Mouse (Mus musculus) mouse trophoblast stem cell (cell line): ENCODE measurements around the gene Hmcn1.

ENCODE experiments used
- in situ Hi-C, 2 experiments: fragments of 300-500 bp; cut with MseI, MboI; formaldehyde crosslinking; loops; 2 replicates in 1 of 2; 3 replicates in 1 of 2; pipeline ENCODE4 v1.15.1; 2025

The Hmcn1 gene

DNA sequence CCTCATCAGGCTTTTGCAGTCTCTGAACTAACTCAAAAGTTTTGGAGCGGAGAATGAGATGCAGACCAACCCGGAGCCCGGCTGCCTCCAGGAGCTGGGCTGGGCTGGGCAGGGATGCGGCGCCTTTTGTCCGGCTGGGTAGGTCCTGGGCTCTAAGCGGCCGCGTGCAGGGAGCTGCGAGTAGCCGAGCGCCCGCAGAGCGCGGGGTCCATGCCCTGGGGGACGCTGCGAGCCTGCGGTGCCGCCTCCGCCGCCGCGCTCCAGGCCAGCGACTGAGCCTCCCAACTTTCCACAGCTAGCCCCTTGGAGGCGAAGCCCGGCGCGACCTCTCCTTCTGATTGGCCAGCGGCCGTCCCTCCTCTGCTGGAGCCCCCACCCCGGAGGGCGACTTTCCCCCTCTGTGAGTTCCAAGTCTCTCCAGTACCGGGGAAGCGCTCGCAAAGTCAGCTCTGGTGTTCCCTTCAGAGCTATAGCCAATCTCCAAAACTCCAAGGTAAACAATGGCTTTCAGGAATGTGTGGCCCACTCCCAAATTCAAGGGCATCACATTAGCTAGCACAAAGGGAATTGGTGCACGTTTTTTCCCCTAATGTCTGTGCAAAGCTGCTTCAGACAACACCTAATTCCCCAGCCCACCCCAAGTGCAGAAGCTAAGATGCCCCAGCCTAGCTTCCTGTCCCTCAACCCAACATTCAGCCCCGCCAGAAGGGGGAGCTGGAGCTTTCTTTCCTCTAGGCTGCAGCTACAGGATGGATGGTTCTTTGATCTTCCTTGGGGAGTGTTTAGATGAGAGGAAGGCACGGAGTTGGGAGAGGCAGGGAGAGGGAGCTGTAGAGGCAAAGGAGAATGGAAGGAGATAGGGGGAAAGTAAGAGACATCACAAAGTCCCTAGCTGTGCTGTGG is at the start of gene Hmcn1:
Hmcn1 (minus strand) TSS at position 274 of the 903 bp plus-strand sequence.
- in situ Hi-C loops, result no loop called here

DNA sequence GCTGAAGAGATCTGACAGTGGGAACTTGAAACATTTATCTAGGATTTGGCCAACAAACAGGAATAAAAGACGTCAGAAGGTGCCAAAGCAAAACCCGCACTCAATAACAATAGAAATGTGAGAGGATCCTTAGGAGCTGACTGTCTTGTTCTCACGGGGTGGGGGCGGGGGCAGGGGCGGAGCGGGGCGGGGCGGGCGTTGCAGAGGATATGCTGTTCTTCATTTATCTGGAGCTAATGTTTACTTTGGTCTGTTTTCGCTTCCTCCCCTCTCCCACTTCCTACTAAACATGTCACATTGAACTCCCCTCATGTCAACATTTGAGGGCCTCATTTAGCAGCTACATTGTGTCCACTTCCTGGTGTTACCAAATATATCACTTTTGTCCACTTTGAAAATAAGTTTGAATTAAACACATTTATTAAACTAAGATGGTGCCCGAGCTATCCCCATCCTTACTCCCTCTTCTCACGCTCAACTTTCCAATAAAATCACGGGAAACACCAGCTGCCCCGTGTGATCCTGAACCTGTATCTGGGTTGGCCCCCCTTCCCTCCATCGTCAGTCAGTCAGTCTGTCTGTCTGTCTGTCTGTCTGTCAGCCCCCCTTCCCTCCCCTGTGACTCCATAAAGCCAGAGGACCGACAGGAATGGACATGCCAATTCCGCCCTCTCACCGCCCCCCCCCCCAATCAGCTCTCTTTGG is 47.9 kb upstream of the Hmcn1 start:
- in situ Hi-C loops, result no loop called here

DNA sequence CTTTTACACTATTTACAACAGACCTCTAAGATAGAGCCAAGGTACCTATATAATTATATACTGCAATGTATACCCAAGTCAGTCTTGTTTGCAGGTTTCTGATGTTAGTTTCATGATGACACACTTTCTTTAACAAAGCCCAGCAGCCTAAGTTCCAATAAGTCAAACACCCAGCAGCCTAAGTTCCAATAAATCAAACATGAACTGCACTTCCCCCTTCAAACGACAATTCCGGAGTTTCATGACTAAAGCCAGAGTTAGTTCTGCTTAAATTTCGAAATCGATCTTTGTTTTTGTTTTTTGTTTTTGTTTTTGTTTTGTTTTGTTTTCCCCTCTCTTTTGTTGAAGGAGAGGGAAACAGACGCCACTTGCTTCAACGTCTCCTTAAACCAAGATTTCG is 47.1 kb upstream of the Hmcn1 start:
- in situ Hi-C loops, result no loop called here

- in situ Hi-C loops, result no loop called here
Measured at GRCm38 (mm10) chr1:151039189-151039588, 46.0 kb upstream of the Hmcn1 start.

DNA sequence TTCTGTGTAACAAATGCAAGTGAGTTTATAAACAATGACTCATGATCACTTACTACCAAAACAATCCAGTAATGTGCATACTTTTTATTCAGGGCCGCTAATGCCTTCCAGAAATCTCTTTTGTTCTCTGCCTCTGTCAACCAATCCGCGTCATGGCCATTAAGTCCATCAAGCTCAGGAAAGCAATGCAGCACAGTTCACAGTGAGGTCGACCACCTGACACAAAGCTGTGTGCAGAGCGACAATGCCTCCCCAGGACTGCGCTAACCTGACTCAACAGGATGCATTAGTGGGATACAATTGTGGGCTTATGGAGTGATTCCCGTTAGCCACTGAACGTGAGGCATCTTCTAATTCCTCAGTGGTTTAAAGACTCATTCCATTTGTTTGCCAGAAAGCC is 45.3 kb upstream of the Hmcn1 start:
- in situ Hi-C loops, result no loop called here

DNA sequence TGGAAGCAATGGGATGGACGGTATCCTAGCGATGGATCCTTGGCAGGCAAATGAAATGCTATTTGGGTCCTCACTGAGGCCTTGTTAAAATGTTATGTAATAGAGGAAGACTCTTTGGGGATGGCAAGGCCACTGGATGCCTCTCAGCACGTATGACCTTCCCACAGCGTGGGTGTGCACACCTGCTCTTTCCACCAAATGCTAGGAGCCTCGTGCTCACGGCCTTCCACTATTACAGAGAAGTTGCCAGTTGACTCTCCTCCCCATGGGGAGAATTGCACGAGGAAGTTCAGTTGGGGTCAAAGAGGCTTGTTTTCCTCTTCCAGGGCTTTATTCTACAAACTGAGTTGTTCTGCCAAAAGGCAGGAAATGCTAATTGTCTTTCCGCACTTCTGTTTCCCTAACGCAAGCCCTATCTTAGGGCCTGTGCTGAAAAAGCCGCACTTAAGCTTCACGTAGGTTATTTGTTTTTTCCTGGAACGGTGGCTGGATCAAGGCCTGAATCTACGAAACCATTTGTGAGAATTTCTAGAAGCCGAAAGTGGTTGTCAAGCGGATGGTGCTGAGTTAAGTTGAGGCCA is 43.3 kb upstream of the Hmcn1 start:
- in situ Hi-C loops, result no loop called here

GRCm38 (mm10) chr1:151035766-151036165 is 42.5 kb upstream of the Hmcn1 start:
- in situ Hi-C loops, result no loop called here

- in situ Hi-C loops, result no loop called here
Measured at GRCm38 (mm10) chr1:151034993-151035592, 41.9 kb upstream of the Hmcn1 start.

DNA sequence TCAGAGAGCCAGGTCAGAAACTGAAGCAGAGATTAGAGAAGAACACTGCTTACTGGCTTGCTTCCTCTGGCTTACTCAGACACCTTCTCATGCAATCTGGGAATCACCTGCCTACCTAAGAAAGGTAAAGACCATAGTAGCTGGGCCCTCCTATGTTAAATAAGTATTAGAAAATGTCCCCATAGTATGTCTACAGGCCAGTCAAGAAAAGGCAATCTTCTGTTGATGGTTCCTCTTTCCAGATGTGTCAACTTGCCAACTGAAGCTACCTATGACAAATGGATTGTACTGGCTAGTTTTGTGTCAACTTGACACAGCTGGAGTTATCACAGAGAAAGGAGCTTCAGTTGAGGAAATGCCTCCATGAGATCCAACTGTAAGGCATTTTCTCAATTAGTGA is 40.1 kb upstream of the Hmcn1 start:
- in situ Hi-C loops, result no loop called here

- in situ Hi-C loops, result no loop called here
Measured at GRCm38 (mm10) chr1:151031581-151031980, 38.3 kb upstream of the Hmcn1 start.

DNA sequence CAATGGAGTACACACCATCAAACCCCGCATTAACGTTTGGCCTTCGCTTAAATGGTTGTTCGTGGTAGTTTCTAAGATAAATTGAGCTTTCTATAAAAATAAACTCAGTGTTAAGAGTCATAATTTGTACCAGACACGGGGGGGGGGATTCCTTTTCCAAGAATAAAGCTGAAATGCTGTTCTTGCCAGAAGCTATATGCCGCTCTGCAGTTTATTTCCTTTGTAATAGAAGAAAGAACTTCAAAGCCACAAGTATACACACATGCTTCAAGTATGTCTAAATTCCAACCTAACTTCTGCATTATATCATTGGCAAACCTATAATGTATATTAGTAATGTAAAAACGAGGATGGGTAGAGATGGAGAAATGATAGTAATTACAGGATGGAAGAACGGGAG is 37.9 kb upstream of the Hmcn1 start:
- in situ Hi-C loops, result no loop called here

GRCm38 (mm10) chr1:151025049-151025773 is 32.0 kb upstream of the Hmcn1 start:
- in situ Hi-C loops, result no loop called here

GRCm38 (mm10) chr1:151019273-151019890 is 26.1 kb upstream of the Hmcn1 start:
- in situ Hi-C loops, result no loop called here

DNA sequence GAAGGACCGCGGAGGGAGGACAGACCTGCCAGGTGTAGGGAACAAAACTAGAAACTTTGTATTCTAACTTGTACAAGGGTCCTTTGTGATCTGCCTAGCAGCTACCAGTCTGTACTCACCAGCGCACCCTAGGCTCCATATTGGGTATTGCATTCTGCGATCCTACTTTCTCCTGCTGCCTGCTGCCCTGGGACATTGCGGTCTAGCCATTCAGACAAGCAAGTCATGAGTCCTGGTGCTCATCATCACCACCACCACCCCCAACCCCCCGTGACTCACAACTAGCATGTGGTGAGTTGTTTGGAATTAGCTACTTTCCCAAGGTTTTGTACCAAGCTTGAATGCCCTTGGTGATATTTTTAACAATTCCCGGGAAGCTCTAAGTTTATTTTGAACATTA is 17.8 kb upstream of the Hmcn1 start:
- in situ Hi-C loops, result no loop called here

- in situ Hi-C loops, result no loop called here
Measured at GRCm38 (mm10) chr1:151009115-151009797, 16.0 kb upstream of the Hmcn1 start.

- in situ Hi-C loops, result no loop called here
Measured at GRCm38 (mm10) chr1:151007747-151008146, 14.5 kb upstream of the Hmcn1 start.

GRCm38 (mm10) chr1:151004007-151004406 is 10.8 kb upstream of the Hmcn1 start:
- in situ Hi-C loops, result no loop called here

DNA sequence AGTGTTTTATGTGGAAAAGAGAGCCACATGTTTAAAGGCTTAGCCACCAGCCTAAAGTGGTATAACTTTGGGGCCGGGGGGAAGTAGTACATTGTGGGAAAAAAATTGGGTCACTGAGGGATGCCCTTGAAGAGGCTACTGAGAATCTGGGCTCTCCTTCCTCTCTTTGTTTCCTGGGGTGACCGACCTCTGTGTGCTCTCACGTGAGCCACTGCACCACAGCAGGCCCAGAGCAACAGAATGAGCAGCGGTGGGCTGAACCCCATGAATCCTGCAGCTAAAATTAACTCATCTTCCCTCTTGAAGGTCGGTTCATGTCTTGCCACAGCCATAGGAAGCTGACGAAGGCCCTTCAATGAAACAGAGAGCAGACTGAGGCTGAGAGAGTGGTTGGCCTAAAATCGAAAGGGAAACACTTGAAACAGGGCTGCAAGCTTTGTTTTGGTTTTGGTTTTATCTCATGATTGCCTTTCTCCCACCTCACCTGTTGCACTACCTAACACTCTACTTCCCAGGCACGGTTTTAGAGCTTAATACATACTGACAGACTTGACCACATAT is 8.7 kb upstream of the Hmcn1 start:
- in situ Hi-C loops, result no loop called here

DNA sequence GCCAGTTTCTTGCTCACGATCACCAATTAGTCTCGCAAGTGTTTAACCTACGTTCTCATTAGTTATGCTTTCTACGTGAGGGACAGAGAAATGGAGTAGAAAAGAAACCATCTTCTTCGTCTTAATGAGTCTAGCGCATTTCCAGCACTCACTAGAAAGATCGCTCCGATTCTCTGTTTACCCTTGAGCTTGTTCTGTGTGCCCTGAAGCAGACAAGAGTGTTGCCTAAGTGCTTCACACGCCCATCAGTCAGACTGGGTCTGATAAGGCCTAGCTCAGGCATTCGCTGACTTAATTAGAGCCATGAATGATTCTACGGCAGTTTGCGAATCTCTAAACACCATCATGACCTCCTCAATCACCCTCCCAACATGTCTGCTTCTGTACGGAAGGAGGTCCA is 7.5 kb upstream of the Hmcn1 start:
- in situ Hi-C loops, result no loop called here

DNA sequence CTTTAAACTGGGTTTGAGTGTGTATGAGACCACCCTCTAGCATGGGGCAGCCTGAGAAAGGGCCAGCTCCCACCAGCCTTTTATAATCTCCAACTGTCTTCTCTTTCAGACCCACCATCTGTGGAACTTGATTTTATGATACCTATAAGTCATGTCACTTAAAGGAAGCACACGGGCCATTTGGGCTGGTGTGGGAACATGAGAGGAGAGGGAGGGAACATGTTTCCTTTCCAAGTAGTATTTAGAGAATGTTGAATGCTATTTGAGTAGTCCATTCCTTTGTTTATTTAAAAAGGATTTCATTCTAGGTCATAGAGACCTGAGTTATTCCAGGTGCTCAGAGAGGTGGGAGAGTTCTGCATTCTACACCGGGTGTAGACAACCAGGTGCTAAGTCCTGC is 1.4 kb upstream of the Hmcn1 start:
- in situ Hi-C loops, result no loop called here
